Mouse (Mus musculus): ENCODE data around the gene Baiap2l1. TPM values are rescaled to one million over a fixed set of nuclear protein-coding genes. Genes with fewer than 3 reads are reported as not detected.

Baiap2l1 gene
- total and polyA plus RNA-seq, 2 experiments from 2014 or later, result 0.63 to 1.9 TPM

DNA sequence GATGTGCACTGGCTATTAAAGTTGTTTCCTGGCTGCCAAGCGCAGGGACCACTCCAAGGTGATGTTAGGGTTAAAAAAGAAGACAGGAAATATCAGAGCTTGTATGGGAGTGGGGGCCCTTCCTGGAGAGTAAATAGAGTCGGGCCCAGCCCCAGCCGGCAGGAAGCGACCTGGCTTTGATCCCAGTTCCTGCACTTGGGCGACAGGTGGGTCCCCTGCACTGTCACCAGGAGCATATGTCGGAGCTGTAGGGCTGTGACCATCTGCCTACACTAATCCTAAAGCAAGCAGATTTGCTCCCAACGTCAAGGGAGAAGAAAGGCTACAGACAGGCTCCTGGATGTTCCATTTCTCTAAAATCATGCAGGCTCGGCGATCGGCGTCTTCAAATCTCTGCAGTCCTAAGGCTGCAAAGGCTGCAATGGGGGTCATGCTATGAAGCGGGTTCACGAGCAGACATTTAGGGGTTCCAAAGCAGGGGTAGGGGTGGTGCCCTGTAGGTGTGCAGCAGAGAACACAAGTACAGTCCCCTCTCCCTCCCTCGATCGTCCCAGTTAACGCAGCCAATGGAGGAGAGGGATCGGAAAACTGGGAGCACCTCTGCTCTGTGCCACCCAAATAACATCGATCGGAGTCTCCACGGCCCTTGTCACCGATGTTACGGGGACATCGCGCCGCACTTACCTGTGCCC is 135.0 kb downstream of the Baiap2l1 start:
- ATAC-seq (peak; percentile 80), DNase-seq (ENCODE audit: low spot score) (peak; percentile 59)
- Histone ChIP-seq H3K27ac (peak overlapping the region; percentile 84), H3K9me3 (ENCODE audit: low read length) (no peaks in the 10 kb centered on the region), H3K4me3 (ENCODE audit: low read length) (peak overlapping the region; percentile 76), H3K4me1 (ENCODE audit: insufficient read depth, low read length) (peaks cover 12% of the 10 kb centered on the region), H3K27me3 (ENCODE audit: insufficient read depth, low read length) (no peaks in the 10 kb centered on the region), H3K9ac (replicated peaks; ENCODE audit: low read length) (peak overlapping the region; percentile 74), H3K36me3 (ENCODE audit: insufficient read depth, low read length) (no peaks in the 10 kb centered on the region), H3K4me2 (ENCODE audit: low read depth, low read length) (peak overlapping the region; percentile 91)
- WGBS, result 2% methylated on average over 25 of the region's 25 CpGs
- TF ChIP-seq CTCF (IDR thresholded peaks at IDR 0.05; ENCODE audit: low read depth), result no peak

DNA sequence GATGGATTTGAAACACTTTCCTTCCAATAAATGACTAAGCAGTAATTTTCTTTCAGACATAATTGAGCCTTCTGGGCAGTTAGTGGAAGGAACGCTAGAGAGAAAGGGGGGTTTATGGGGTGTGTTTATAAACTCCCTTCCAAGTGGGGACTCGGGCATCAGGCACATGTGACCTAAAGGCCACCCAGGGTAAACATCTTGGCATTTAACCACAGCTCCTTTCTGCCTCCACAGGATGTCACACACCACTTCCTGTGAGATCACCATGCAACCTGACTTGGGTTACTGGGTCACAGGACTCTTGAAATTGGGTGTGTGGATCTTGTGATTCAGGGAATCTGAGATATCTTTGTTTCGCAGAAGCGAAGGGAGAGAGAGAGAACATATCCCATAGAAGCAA is 136.6 kb downstream of the Baiap2l1 start:
- WGBS, result 66% methylated on average over 4 of the region's 4 CpGs
- Histone ChIP-seq H3K36me3 (ENCODE audit: insufficient read depth, low read length) (0 out of 2 replicates have a peak, but pooled peaks cover 1% of the 10 kb centered on the region), H3K4me3 (ENCODE audit: low read length) (no peak overlapping the region), H3K9me3 (ENCODE audit: low read length) (no peaks in the 10 kb centered on the region), H3K9ac (replicated peaks; ENCODE audit: low read length) (no peak overlapping the region), H3K4me1 (ENCODE audit: insufficient read depth, low read length) (peaks cover 12% of the 10 kb centered on the region), H3K27ac (no peak overlapping the region), H3K4me2 (ENCODE audit: low read depth, low read length) (no peak overlapping the region), H3K27me3 (ENCODE audit: insufficient read depth, low read length) (no peaks in the 10 kb centered on the region)
- TF ChIP-seq CTCF (IDR thresholded peaks at IDR 0.05; ENCODE audit: low read depth), result no peak
- ATAC-seq (no peak), DNase-seq (ENCODE audit: low spot score) (no peak)

DNA sequence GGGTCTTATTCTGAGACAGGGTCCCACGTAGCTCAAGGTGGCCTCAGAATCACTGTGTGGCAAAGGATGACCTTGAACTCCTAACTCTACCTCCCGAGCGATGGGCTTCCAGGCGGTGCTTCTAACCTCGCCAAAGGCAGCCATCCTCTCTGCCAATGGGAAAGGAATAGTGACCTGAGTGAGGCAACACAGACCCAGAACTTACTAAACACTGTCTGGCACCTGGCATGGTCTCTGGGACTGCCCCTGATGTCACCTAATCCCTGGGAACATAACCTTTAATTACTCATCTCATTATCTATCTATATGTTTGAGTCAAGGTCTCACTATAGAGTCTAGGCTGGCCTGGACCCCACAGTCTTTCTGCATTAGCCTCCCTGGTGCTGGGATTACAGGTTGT is 138.0 kb downstream of the Baiap2l1 start:
- Histone ChIP-seq H3K36me3 (ENCODE audit: insufficient read depth, low read length) (peaks cover 9% of the 10 kb centered on the region; the same call in 1 of the 2 replicates), H3K9me3 (ENCODE audit: low read length) (no peaks in the 10 kb centered on the region), H3K27me3 (ENCODE audit: insufficient read depth, low read length) (no peaks in the 10 kb centered on the region), H3K9ac (replicated peaks; ENCODE audit: low read length) (no peak overlapping the region), H3K4me3 (ENCODE audit: low read length) (no peak overlapping the region), H3K27ac (no peak overlapping the region), H3K4me2 (ENCODE audit: low read depth, low read length) (no peak overlapping the region), H3K4me1 (ENCODE audit: insufficient read depth, low read length) (peaks cover 12% of the 10 kb centered on the region)
- no peak for TF ChIP-seq CTCF (IDR thresholded peaks at IDR 0.05; ENCODE audit: low read depth)
- ATAC-seq (no peak), DNase-seq (ENCODE audit: low spot score) (no peak)
- 90% methylated on average over 5 of the region's 5 CpGs for WGBS

DNA sequence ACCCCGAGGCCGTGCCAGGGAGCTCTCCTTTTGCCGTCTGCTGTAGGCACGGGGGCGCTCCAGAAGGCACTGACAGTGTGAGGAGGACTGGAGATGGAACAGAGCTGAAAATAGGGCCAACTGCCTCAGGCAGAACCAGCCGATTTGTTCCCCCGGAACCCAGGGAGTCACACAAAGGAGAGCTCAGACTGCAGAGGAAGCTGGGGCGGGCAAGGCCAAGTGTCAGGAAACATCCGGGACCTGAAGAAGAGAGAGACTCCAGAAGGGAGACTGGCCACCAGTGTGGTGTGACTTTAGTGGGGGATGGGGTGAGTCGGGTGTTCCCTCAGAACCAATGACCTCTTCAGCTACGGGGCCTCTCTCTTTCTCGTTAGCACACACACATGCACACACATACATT is 138.6 kb downstream of the Baiap2l1 start:
- H3K36me3 ChIP-seq (ENCODE audit: insufficient read depth, low read length), result peaks cover 13% of the 10 kb centered on the region; the same call in 1 of the 2 replicates
- H3K27me3 ChIP-seq (ENCODE audit: insufficient read depth, low read length), result no peaks in the 10 kb centered on the region
- H3K4me1 ChIP-seq (ENCODE audit: insufficient read depth, low read length), result peaks cover 12% of the 10 kb centered on the region
- H3K9ac ChIP-seq (replicated peaks; ENCODE audit: low read length), result no peak overlapping the region
- no peak for TF ChIP-seq CTCF (IDR thresholded peaks at IDR 0.05; ENCODE audit: low read depth)
- 66% methylated on average over 12 of the region's 12 CpGs for WGBS
- no peak for ATAC-seq
- no peak for DNase-seq (ENCODE audit: low spot score)
- no peak overlapping the region for H3K4me2 ChIP-seq (ENCODE audit: low read depth, low read length)
- no peaks in the 10 kb centered on the region for H3K9me3 ChIP-seq (ENCODE audit: low read length)
- no peak overlapping the region for H3K4me3 ChIP-seq (ENCODE audit: low read length)
- no peak overlapping the region for H3K27ac ChIP-seq

DNA sequence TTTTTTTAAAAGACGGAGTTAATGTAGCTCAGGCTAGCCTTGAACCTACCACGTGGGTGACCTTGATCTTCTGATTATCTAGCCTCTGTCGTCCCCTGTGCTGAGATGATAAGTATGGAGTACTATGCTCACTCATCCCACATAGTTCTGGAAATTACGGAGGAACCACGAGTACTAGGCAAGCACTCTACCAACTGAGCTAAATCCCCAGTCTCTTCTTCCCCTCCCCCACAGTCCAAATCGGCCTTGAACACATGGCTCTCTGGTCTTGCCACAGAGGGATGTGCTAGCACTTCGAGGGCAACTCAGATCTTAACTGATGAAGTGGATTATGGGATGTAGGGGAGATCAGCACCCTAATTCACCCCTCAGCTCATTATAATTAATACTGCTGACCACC is 139.9 kb downstream of the Baiap2l1 start:
- TF ChIP-seq CTCF (IDR thresholded peaks at IDR 0.05; ENCODE audit: low read depth), result no peak
- Histone ChIP-seq H3K27ac (no peak overlapping the region), H3K4me1 (ENCODE audit: insufficient read depth, low read length) (peaks cover 12% of the 10 kb centered on the region), H3K9ac (replicated peaks; ENCODE audit: low read length) (no peak overlapping the region), H3K4me2 (ENCODE audit: low read depth, low read length) (no peak overlapping the region), H3K9me3 (ENCODE audit: low read length) (no peaks in the 10 kb centered on the region), H3K4me3 (ENCODE audit: low read length) (no peak overlapping the region), H3K27me3 (ENCODE audit: insufficient read depth, low read length) (no peaks in the 10 kb centered on the region), H3K36me3 (ENCODE audit: insufficient read depth, low read length) (peaks cover 19% of the 10 kb centered on the region; the same call in 1 of the 2 replicates)
- DNase-seq (ENCODE audit: low spot score), result no peak
- WGBS, result 87% methylated on average over 7 of the region's 7 CpGs
- ATAC-seq, result no peak

DNA sequence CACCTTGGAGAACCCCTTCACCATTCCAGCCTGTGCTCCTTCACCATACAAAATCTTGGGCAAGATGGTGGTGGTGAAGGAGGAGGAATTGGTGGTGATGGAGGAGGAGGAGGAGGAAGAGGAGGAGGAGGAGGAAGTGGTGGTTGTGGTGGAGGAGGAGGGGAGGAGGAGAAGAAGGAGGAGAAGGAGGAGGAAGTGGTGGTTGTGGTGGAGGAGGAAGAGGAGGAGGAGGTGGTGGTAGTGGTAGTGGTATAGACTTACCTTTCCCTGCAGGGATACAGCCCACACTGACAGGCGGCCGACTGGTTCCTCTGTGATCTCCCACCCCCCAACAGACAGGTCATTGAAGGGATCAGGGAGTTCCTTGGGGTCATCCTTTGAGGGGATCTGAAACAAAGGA is 141.9 kb downstream of the Baiap2l1 start:
- 100% methylated on average over 2 of the region's 2 CpGs for WGBS
- no peaks in the 10 kb centered on the region for H3K9me3 ChIP-seq (ENCODE audit: low read length)
- no peak overlapping the region for H3K4me3 ChIP-seq (ENCODE audit: low read length)
- no peak for TF ChIP-seq CTCF (IDR thresholded peaks at IDR 0.05; ENCODE audit: low read depth)
- no peak overlapping the region for H3K4me2 ChIP-seq (ENCODE audit: low read depth, low read length)
- no peak overlapping the region for H3K9ac ChIP-seq (replicated peaks; ENCODE audit: low read length)
- H3K27me3 ChIP-seq (ENCODE audit: insufficient read depth, low read length), result no peaks in the 10 kb centered on the region
- DNase-seq (ENCODE audit: low spot score) (no peak), ATAC-seq (no peak)
- peaks cover 32% of the 10 kb centered on the region for H3K36me3 ChIP-seq (ENCODE audit: insufficient read depth, low read length)
- H3K4me1 ChIP-seq (ENCODE audit: insufficient read depth, low read length), result no peaks in the 10 kb centered on the region
- no peak overlapping the region for H3K27ac ChIP-seq

Other genes with a start within 250 kb of the Baiap2l1 start
- gene Bhlha15, start 167.8 kb downstream of the Baiap2l1 start, total RNA-seq (2014; rRNA removed), result 0.10 and 0.93 TPM in 2 replicates
- 0.08 TPM in 2 replicates for gene Bhlha15, start 167.8 kb downstream of the Baiap2l1 start, polyA plus RNA-seq (2015; fragmentation: Nextera tagmentation; extraction: Ambion mirVana)
- gene Tecpr1, start 134.5 kb downstream of the Baiap2l1 start, total RNA-seq (2014; rRNA removed), result 66.2 and 77.5 TPM in 2 replicates
- gene Tecpr1, start 134.5 kb downstream of the Baiap2l1 start, polyA plus RNA-seq (2015; fragmentation: Nextera tagmentation; extraction: Ambion mirVana), result 34.1 and 34.7 TPM in 2 replicates
- gene Bri3, start 113.7 kb downstream of the Baiap2l1 start, total RNA-seq (2014; rRNA removed), result 18.2 and 22.1 TPM in 2 replicates
- gene Bri3, start 113.7 kb downstream of the Baiap2l1 start, polyA plus RNA-seq (2015; fragmentation: Nextera tagmentation; extraction: Ambion mirVana), result 113 and 114 TPM in 2 replicates
- 36.1 and 38.2 TPM in 2 replicates for gene Nptx2, start 187.8 kb upstream of the Baiap2l1 start, total RNA-seq (2014; rRNA removed)
- gene Nptx2, start 187.8 kb upstream of the Baiap2l1 start, polyA plus RNA-seq (2015; fragmentation: Nextera tagmentation; extraction: Ambion mirVana), result 7.6 and 7.8 TPM in 2 replicates